Mouse (Mus musculus): ENCODE results near the gene Mucl3.

DNA sequence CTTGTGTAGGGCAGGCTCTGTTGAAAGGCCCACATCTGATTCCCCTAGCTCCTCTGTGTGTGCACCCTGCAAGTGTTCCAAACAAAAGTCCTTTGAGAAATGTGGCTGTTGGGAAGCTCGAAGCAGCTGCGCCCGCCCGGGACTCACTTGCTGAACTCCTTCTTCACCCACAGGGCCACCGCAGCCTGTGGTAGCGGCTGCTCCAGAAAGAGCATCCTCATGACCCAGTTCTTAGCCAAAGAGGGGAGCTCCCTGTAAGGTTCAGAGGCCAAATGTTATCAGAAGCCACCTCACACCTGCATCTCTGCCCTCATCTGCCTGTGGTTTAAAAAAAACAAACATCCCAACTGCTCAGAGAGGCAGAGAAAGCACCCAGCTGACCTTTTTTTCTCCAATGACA is 28.4 kb upstream of the Mucl3 start:
- TF ChIP-seq EP300 (IDR thresholded peaks at IDR 0.05; ENCODE audit: insufficient read depth, low read depth, low read length) (no peak), CTCF (IDR thresholded peaks at IDR 0.05) (no peak)
